ENCODE assay signal across 15 mouse cellular contexts in genomic region chr4:140930900-140931470, GRCm38 (mm10). TPM values are rescaled to one million over a fixed set of nuclear protein-coding genes. Genes with fewer than 3 reads are reported as not detected.
DNase-seq lines count a peak whose midpoint lies in the region; ATAC-seq and TF ChIP-seq lines count a peak whose summit lies in the region.
"Had no signal": no experiment of that assay in that cellular context is flagged by ENCODE, and none has a peak within 500 bp of the region (broad histone marks: within the 10 kb centered on the region; RNA-seq: fewer than 3 reads in every experiment).

No protein-coding gene starts in this region.

- H3K27ac ChIP-seq in midbrain, embryonic 10.5 days (replicated peaks), result 0 out of 2 replicates have a peak overlapping the region, but pooled peaks have one; percentile 23
- no peak overlapping the region for H3K27ac ChIP-seq in midbrain, postnatal 0 days (ENCODE audit: low read depth, low read length)
- H3K27ac ChIP-seq: heart, adult 2 months; midbrain, embryonic 13.5 days; neural tube, embryonic 12.5 days had no signal

- H3K9ac ChIP-seq in midbrain, postnatal 0 days (replicated peaks; ENCODE audit: low read length, poor library complexity, severe bottlenecking), result no peak overlapping the region
- H3K9ac ChIP-seq: midbrain, embryonic 13.5 days; neural tube, embryonic 12.5 days had no signal

- H3K4me1 ChIP-seq in midbrain, embryonic 10.5 days, result peaks cover 15% of the 10 kb centered on the region
- no peaks in the 10 kb centered on the region for H3K4me1 ChIP-seq in midbrain, postnatal 0 days (ENCODE audit: insufficient read depth, low read length)

- H3K36me3 ChIP-seq in midbrain, embryonic 10.5 days, result no peaks in the 10 kb centered on the region
- H3K36me3 ChIP-seq in midbrain, postnatal 0 days (ENCODE audit: insufficient read depth, low read length), result no peaks in the 10 kb centered on the region
- H3K36me3 ChIP-seq: midbrain, embryonic 13.5 days; neural tube, embryonic 12.5 days had no signal

- 79% methylated on average over 10 of the region's 10 CpGs for WGBS in midbrain, embryonic 10.5 days
- WGBS in midbrain, postnatal 0 days, result 61% methylated on average over 10 of the region's 10 CpGs

- no peaks in the 10 kb centered on the region for H3K9me3 ChIP-seq in midbrain, embryonic 10.5 days (replicated peaks)
- no peaks in the 10 kb centered on the region for H3K9me3 ChIP-seq in midbrain, postnatal 0 days (ENCODE audit: low read length)
- H3K9me3 ChIP-seq: midbrain, embryonic 13.5 days; neural tube, embryonic 12.5 days had no signal

- ATAC-seq in midbrain, postnatal 0 days (ENCODE audit: low FRiP score), result no peak
- peak; percentile 85 for ATAC-seq in megakaryocyte, adult 5-6 weeks (ENCODE audit: poor library complexity, severe bottlenecking)
- ATAC-seq: lung, postnatal 0 days; midbrain, embryonic 13.5 days had no signal

- TF ChIP-seq CTCF in midbrain, postnatal 0 days (IDR thresholded peaks at IDR 0.05), result no peak

- DNase-seq in midbrain, embryonic 10.5 days (ENCODE audit: low spot score), result no peak
- no peak for DNase-seq in midbrain, postnatal 0 days (ENCODE audit: low spot score)
- peak; percentile 15 for DNase-seq in NIH3T3 (ENCODE audit: low read depth)
- DNase-seq in thymus, postnatal 4 days, result peak; percentile 49
- no peak for DNase-seq in urinary bladder, adult 18-20 months (ENCODE audit: low spot score in 2 of 2)
- no peak for DNase-seq in cerebellum, adult 11 months
- DNase-seq: adrenal gland, postnatal 25 days; heart, adult 2 months; kidney, adult 8-10 months had no signal

- H3K27me3 ChIP-seq in midbrain, embryonic 10.5 days (ENCODE audit: low read depth, poor library complexity, severe bottlenecking), result no peaks in the 10 kb centered on the region
- H3K27me3 ChIP-seq in midbrain, postnatal 0 days (ENCODE audit: insufficient read depth, low read length), result no peaks in the 10 kb centered on the region
- H3K27me3 ChIP-seq: midbrain, embryonic 13.5 days; neural tube, embryonic 12.5 days had no signal

- no peak overlapping the region for H3K4me3 ChIP-seq in midbrain, embryonic 10.5 days
- H3K4me3 ChIP-seq in midbrain, postnatal 0 days (ENCODE audit: low read depth, low read length), result no peak overlapping the region
- H3K4me3 ChIP-seq: erythroblast, embryonic 14.5 days; heart, adult 2 months; midbrain, embryonic 13.5 days; neural tube, embryonic 12.5 days had no signal

- H3K4me2 ChIP-seq in midbrain, postnatal 0 days (ENCODE audit: low read depth, low read length, poor library complexity, severe bottlenecking), result no peak overlapping the region
- H3K4me2 ChIP-seq: liver, embryonic 11.5 days; midbrain, embryonic 13.5 days; neural tube, embryonic 12.5 days had no signal

RNA-seq across cellular contexts. Expression of gene Padi2, which starts 24.8 kb away (rescaled TPM):
- polyA plus RNA-seq in midbrain, embryonic 10.5 days (2016; fragmentation: Nextera tagmentation; extraction: Ambion mirVana), result 0.15 and 1.4 TPM in 2 replicates
- total RNA-seq in midbrain, postnatal 0 days (2014; rRNA removed), result 3.1 and 7.1 TPM in 2 replicates
- 2.7 and 3.3 TPM in 2 replicates for polyA plus RNA-seq in midbrain, postnatal 0 days (2015; fragmentation: Nextera tagmentation; extraction: Ambion mirVana)
- 53.2 and 54.0 TPM in 2 replicates for total RNA-seq in megakaryocyte, adult 5-6 weeks (2015)
- 53.5 and 56.7 TPM in 2 replicates for total RNA-seq in megakaryocyte, adult 5-6 weeks (2017)

RNA-seq across cellular contexts. Expression of gene Sdhb, which starts 30.0 kb away (rescaled TPM):
- polyA plus RNA-seq in midbrain, embryonic 10.5 days (2016; fragmentation: Nextera tagmentation; extraction: Ambion mirVana), result 429 and 455 TPM in 2 replicates
- total RNA-seq in midbrain, postnatal 0 days (2014; rRNA removed), result 194 and 243 TPM in 2 replicates
- polyA plus RNA-seq in midbrain, postnatal 0 days (2015; fragmentation: Nextera tagmentation; extraction: Ambion mirVana), result 529 and 575 TPM in 2 replicates
- total RNA-seq in megakaryocyte, adult 5-6 weeks (2015), result 182 and 183 TPM in 2 replicates
- 110 and 120 TPM in 2 replicates for total RNA-seq in megakaryocyte, adult 5-6 weeks (2017)

RNA-seq across cellular contexts. Expression of gene Atp13a2, which starts 55.7 kb away (rescaled TPM):
- 42.5 and 56.5 TPM in 2 replicates for polyA plus RNA-seq in midbrain, embryonic 10.5 days (2016; fragmentation: Nextera tagmentation; extraction: Ambion mirVana)
- 379 and 419 TPM in 2 replicates for total RNA-seq in midbrain, postnatal 0 days (2014; rRNA removed)
- 182 and 201 TPM in 2 replicates for polyA plus RNA-seq in midbrain, postnatal 0 days (2015; fragmentation: Nextera tagmentation; extraction: Ambion mirVana)
- total RNA-seq in megakaryocyte, adult 5-6 weeks (2015), result 25.1 and 29.7 TPM in 2 replicates
- total RNA-seq in megakaryocyte, adult 5-6 weeks (2017), result 37.2 and 43.5 TPM in 2 replicates

Comparison
In these comparisons a context has a peak if more than half of its experiments do, and no peak if none do; other contexts are left out.
1. DNase-seq: peak in NIH3T3 (single experiment) and thymus, postnatal 4 days (single experiment); none in midbrain, embryonic 10.5 days (single experiment), midbrain, postnatal 0 days (single experiment), urinary bladder, adult 18-20 months (0 of 2) and cerebellum, adult 11 months (single experiment).